Mouse (Mus musculus) erythroblast, embryonic 14.5 days (primary cell): ENCODE data around the gene Osgepl1.

Experiments
- GATA1 ChIP-seq: IDR thresholded peaks from 2 replicates; pipeline ENCODE4 v1.6.1; 2012; ENCODE audit warnings: low read length, inconsistent platforms, mixed read lengths
- TAL1 ChIP-seq: IDR thresholded peaks from 3 replicates; pipeline ENCODE4 v1.6.1; 2012; ENCODE audit warnings: low read length, inconsistent platforms, mixed read lengths

GRCm38 (mm10) chr1:53323254-53323653, 9.8 kb downstream of the Osgepl1 start:
- TF ChIP-seq GATA1 (no peak), TAL1 (no peak)
